Mouse (Mus musculus) layer of hippocampus, adult 11-12 months (tissue): ENCODE measurements around the gene Atp5g1.
A peak's percentile ranks its signal among the peaks of the same experiment; 100 is the strongest.
"Not testable (repeated sequence)": the region's sequence is repeated elsewhere in the genome, so short reads cannot be mapped to it uniquely, and the experiment has no call there.

Experiments used
- DNase-seq: peaks from one replicate; pipeline ENCODE4 v3.0.0; 2022; ENCODE audit warnings: low spot score

The Atp5g1 gene

DNA sequence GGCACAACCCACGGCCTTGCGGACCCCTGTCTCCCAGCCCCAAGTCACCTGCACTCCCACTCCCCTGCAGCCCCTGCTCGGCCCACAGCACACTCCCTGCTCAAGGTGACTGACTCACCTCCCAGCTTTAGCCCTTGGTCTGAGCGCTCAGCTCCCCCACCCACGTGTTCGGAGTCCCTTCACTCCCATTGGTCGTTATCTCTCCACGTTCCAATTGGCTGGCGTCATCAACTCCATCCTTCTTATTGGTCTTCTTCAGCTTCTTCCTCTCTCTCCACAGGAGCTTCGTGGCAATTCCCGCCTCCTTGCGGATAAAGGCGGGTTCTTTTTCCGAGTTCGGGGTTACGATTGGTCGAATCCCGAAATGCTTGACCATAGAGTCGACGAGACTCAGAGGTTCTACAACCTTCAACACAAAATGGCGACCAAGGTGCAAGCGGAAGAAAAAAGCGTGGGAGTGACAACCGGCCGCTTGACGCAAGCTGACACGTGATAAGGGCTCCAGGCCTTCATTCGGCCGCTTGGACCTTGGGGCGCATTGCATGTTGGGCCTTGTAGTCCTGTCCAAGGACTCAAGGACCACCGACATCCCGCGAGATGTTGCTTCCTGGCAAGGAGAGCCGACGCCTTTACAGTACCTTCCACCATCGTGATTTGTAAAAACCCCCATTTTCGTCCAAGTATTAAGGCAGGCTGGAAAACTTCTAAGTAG, at the start of gene Atp5g1:
Gene Atp5g1, minus strand, starts transcription at position 162 of the 712 bp plus-strand sequence.
- DNase-seq, result peak; percentile 99

GRCm38 (mm10) chr11:96124052-96124914, 48.8 kb upstream of the Atp5g1 start:
- no peak for DNase-seq

DNA sequence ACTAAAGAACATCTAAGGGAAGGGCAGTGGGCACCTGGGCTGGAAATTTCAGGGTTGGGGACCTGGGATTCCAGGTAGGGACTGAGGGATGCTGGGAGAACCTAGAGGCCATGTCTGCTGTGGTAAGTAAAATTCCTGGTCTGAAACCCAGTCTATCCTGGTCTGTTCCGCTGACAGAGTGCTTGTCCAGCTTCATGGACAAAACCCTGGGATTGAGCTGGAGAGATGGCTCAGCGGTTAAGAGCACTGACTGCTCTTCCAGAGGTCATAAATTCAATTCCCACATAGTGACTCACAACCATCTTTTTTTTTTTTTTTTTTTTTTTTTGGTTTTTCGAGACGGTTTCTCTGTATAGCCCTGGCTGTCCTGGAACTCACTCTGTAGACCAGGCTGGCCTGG, 47.3 kb upstream of the Atp5g1 start:
- DNase-seq, result not testable (repeated sequence)

GRCm38 (mm10) chr11:96119401-96119800, 43.9 kb upstream of the Atp5g1 start:
- no peak for DNase-seq

DNA sequence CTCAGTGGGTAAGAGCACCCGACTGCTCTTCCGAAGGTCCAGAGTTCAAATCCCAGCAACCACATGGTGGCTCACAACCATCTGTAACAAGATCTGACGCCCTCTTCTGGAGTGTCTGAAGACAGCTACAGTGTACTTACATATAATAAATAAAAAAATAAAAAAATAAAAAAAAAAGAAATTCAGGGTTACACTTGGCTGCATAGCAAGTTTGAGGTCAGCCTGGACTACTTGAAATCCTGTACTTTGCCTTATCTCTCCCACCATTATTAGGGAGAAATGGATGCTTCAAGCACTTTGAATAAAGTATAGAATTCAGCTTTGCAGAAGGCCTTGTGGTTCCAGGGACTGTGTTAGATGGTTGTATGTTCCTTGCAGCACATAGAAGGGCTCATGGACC, 41.5 kb upstream of the Atp5g1 start:
- not testable (repeated sequence) for DNase-seq

- no peak for DNase-seq
Observed at GRCm38 (mm10) chr11:96116116-96116515, 40.6 kb upstream of the Atp5g1 start.

- no peak for DNase-seq
Observed at GRCm38 (mm10) chr11:96115416-96115815, 39.9 kb upstream of the Atp5g1 start.

- no peak for DNase-seq
Observed at GRCm38 (mm10) chr11:96114077-96114476, 38.6 kb upstream of the Atp5g1 start.

DNA sequence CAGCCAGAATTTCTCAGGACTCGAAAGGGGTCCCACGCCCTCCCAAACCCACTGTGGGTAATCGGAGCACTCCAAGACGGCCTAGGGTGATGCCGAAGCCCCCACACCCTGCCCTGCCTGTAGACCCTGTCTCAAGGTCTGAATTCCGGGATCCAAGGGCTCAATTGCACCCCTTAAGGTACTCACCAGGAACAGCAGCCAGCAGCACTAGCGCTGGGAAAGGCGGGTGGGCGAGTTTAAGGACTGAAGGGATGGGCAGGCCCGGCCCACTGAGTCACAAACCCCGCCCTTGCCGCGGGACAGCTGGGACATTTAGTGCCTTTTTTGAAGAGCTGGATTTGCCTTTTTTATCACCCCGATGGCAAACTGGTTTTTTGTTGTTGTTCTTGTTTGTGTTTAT, 36.3 kb upstream of the Atp5g1 start, which contains the start of gene Calcoco2:
Gene Calcoco2, minus strand, starts transcription at position 214 of the 400 bp plus-strand sequence.
- no peak for DNase-seq

GRCm38 (mm10) chr11:96110950-96111349, 35.5 kb upstream of the Atp5g1 start:
- not testable (repeated sequence) for DNase-seq

DNA sequence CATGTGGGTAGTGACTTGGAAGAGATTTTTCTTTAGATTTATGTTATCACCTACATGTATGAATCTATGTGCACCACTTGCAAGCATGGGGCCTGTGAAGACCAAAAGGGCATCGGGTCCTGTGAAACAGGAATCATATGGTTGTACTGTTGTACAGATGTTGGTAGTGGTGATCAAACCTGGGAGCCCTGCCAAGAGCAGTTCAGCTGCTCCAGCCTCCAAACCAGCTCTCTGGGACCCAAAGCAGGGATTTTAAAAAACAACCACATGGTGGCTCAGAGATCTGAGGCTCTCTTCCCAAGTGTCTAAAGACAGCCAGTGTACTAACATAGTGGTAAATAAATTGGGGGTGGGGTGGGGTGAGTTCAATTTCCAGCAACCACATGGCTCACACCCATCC, 32.9 kb upstream of the Atp5g1 start:
- no peak for DNase-seq

DNA sequence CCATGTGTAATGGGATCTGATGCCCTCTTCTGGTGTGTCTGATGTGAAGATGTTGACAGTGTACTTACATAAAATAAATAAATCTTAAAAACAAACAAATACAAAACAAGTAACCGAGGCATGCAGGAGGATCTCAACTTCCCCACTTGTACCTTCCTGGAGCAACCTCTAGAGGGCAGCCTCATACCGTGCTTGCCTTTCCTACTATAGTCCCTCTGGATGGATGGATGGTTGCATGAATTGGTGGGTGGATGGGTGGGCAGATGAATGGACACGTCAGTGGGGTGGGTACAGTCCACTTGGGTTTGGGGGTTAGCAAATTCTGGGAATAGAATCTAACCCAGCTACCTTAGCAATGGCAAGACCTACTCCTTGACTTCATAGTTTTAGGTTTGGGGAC, 17.9 kb upstream of the Atp5g1 start:
- DNase-seq, result peak; percentile 60

DNA sequence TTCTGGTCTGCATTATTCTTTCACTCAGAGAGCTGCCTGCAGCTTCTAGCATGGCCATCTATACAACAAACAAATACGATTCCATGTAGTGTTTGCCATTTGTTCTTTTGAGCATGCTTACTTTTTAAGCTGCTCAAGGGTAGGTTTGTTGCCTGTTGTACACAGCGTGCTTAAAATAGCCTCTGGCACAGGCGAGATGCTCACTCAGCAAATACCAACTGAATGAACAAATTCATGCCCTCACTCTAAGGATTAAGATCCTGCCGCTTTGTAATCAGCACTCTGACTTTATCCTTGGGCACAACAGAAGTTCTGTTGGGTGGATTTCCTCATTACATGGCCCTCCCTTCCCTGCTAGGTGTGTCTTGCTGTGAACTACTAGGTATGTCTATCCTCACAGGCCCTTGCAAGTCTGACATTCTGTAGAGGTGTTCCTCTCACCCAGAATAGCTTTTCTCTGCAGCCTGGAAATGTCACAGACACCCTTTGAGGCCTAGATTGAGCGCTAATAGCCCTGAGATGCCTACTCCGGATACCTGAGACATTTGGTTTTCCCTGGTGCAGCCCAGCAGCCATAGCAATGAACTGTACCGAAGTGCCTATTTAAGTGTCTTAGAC, 17.3 kb upstream of the Atp5g1 start:
- no peak for DNase-seq

DNA sequence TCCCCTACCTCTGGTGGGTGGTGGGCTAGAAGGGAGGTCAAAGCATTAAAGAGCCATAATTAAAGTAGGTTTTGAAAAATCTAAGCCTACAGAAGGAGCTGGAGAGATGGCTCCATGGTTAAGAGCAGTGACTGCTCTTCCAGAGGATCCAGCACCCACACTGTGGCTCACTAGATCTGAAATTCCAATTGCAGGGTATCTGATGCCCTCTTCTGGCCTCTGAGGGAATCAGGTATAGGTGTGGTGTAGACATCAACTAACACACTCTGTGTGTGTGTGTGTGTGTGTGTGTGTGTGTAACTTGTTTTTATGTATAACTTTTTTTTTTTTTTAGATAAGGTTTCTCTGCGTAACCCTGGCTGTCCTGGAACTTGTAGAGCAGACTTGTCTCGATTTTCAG, 15.6 kb upstream of the Atp5g1 start:
- DNase-seq, result no peak

DNA sequence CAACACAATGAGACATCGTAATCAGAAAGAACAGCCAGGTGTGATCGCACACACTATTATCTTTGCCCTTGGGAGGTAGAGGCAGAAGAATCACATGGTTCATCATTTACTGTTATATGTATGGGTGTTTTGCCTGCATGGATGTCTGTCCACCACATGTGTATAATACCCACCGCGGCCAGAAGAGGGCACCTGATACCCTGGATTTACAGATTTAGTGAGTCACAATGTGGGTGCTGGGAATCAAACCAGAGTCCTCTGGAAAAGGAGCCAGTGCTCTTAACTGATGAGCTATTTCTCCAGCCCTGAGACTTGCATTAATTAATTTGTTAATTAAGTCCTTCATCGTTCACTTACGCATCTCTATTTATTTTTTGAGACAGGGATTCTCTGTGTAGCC, 12.5 kb upstream of the Atp5g1 start:
- DNase-seq, result no peak

- DNase-seq, result no peak
Observed at GRCm38 (mm10) chr11:96082682-96083081, 7.2 kb upstream of the Atp5g1 start.

DNA sequence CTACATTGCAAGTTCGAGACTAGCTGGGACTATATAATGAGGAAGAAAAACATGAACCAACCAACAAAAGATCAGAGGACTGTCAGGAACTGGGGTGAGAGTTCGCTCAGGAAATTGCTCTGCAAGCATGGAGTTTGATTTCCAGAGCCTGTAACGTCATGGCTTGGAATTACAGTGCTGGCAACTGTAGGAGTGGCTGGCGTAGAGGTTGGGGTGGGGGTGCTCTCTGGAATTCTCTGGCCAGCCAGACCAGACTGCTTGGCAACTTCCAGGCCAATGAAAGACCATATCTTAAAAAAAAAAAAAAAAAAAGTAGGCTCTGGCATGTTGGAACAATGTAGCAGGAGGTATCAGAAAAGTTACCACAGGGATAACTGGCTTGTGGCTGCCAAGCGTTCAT, 5.3 kb upstream of the Atp5g1 start:
- no peak for DNase-seq

DNA sequence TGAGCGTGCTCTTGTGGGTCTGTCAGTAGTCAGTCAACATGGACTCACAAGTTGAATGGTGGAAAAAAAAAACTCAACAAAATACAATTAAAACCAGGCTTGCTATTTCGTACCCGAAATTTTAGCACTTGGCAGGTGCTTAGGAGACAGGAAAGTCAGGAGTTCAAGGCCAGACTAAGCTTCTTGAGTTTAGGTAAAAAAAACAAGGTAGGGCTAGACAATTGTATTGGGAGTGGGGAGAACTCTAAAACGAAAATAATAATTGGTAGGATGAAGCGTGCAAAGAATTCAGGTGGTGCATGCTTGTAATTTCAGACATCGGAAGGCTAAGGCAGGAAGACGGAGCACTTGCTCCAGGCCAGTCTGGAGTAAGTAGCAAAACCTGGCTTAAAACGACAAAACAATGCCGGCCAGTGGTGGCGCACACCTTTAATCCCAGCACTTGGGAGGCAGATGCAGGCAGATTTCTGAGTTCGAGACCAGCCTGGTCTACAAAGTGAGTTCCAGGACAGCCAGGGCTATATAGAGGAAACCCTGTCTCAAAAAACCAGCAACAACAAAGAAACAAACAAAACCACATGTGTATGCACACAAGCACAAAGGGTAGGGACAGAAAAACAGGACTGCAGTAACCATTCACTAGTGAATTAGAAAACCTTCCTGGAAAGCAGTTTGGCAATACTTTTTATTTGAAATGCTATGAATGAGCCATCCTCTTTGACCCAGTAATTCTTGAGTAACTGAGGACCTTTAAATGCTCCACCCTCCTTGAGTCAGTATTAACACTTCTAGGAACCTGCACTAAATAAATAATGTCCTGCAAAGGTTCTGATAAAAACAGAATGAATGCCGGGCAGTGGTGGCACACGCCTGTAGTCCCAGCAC, 993 bp upstream of the Atp5g1 start:
- no peak for DNase-seq

DNA sequence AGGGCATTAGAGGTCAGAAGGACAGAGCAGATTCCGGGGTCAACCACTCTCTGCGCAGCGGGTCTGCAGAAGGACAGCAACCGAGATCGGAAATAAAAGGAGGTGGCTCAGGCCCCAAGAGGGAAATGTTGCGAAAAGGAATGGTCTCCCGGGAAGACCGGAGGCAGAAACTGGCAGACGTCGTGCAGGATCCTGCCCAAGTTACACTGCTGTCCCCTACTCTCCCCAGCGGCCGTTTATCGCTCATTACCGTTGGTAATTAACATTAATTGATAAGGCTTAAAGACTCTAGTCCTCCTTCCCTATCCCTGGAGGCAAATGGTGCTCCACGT, 327 bp downstream of the Atp5g1 start:
- peak; percentile 20 for DNase-seq

DNA sequence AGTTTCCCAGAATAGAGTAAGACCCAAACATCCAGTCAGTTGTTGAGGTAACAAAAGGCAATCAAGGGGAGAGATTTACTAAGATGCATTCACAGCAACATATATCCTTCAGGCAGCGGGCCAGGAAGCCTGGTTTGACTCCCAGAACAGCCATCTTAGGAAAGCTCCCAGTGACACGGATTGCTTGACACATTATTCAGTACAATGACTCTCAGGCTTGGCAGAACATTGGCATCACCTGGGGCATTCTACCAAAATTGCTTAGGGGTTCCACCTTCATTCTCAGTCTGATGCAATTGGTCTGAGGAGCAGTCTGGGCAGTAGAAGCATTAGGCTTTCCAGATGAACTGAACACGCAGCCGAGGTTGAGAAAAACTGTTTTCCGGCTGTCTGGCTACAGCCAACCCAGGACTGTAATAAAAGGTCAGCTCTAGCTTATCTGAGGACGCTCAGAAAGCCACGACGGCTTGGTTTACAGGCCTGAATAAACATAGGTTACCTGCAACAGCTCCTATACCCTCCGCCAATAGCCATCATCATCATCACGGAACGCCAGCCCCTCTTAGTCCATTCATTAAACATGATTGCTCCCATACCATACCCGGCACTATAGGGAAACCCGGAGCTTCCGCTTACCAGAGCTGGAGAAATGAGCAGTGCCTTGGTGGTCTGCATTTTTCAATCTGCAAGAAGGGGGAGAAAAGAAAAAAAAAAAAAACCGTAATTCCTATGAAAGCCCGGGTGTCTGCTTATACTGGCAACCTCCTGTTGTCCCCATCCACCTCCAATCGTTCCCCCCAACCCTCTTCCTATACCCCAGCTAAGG, 906 bp downstream of the Atp5g1 start:
- DNase-seq, result peak; percentile 36
